Mouse (Mus musculus): ENCODE data around the gene Syf2. TPM values are rescaled to one million over a fixed set of nuclear protein-coding genes. Genes with fewer than 3 reads are reported as not detected.

The Syf2 gene
- total RNA-seq, 2 experiments from 2014 or later: 40.2 to 41.9 TPM

GRCm38 (mm10) chr4:134975261-134975928 lies 44.7 kb downstream of the Syf2 start:
- no peak for DNase-seq

GRCm38 (mm10) chr4:134975929-134976308 lies 45.2 kb downstream of the Syf2 start:
- no peak for DNase-seq

- no peak for DNase-seq
These were observed 48.2 kb downstream of the Syf2 start for GRCm38 (mm10) chr4:134978930-134979329.

- no peak for DNase-seq
These were observed 51.3 kb downstream of the Syf2 start for GRCm38 (mm10) chr4:134981959-134982431.

DNA sequence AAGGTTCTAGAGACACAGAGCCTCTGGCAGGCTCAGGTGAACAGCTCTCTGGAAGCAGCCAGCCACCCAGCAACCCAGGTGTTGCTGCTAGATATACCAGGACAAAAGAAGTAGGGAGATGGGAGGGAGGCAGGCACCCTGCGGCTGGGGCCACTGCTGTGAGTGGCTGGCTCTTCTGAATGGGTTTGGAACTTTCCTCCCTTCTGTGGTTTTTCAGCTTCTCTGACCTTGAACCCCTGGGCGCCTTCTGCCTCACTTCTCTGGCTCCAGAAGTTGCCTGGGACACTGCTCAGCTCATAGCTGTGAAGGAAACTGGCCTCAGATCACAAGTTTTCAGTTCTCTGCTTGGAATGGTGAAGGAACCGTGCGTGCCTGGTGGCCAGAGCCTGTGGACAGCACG lies 52.4 kb downstream of the Syf2 start:
- no peak for DNase-seq

DNA sequence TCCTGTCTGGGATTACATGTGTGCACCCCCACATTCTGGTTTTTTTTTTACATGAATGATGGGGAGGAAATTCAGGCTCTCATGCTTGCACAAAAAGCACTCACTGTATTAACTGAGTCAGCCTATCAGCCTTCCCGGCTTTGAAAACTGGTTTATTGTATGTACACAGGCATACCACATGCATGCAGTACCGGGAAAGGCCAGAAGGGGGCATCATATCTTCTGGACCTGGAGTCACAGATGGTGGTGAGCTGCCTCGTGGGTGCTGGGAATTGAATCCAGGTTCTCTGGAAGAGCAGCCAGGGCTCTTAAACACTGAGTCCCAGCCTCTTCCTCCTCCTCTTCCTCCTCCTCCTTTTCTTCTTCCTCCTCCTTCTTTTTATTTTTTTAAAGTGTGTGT lies 53.9 kb downstream of the Syf2 start:
- peak; percentile 23 for DNase-seq

- DNase-seq: no peak
These were observed 55.1 kb downstream of the Syf2 start for GRCm38 (mm10) chr4:134985626-134986335.

DNA sequence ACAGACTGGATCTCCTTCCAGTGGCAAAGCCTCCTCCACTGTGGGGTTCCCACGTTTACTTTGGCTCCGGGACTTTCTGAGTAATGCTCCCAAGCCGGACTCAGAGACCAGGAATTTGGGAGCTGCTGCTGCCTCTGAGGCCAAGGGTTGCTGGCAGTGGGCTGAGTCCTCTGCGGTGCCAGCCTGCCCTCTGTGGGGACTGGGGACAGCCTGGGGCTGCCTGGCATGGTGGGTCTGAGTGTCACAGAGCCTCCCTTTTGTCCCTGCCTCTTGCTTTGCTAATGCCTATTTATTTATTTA lies 55.6 kb downstream of the Syf2 start:
- DNase-seq: peak; percentile 16

GRCm38 (mm10) chr4:134986963-134987362 lies 56.3 kb downstream of the Syf2 start:
- DNase-seq: no peak

Other genes starting within 250 kb of the Syf2 start
- gene Man1c1, start 226.6 kb upstream of the Syf2 start, total RNA-seq (2021): 10 to 100 TPM; 30.4 to 30.7 TPM
- 10 to 100 TPM; 21.6 to 22.4 TPM for gene Ldlrap1, start 162.9 kb upstream of the Syf2 start, total RNA-seq (2021)
- gene Maco1, start 77.6 kb upstream of the Syf2 start, total RNA-seq (2021): 10 to 100 TPM; 26.6 to 27.9 TPM
- gene Rhd, start 66.4 kb upstream of the Syf2 start, total RNA-seq (2021): 1 to 10 TPM; 4.7 to 5.4 TPM
- gene Tmem50a, start 15.9 kb upstream of the Syf2 start, total RNA-seq (2021): 10 to 100 TPM; 73.2 to 74.5 TPM
- gene Rsrp1, start 7.3 kb upstream of the Syf2 start, total RNA-seq (2021): 100 to 1,000 TPM; 105 to 117 TPM
- gene Runx3, start 189.8 kb downstream of the Syf2 start, total RNA-seq (2021): under 1 TPM; 0.25 to 0.45 TPM